Mouse (Mus musculus): Measurements from ENCODE around the gene Arid1b. TPM values are rescaled to one million over a fixed set of nuclear protein-coding genes. Genes with fewer than 3 reads are reported as not detected.

Arid1b gene
- polyA plus RNA-seq, 2 experiments = 14.7 to 20.5 TPM

DNA sequence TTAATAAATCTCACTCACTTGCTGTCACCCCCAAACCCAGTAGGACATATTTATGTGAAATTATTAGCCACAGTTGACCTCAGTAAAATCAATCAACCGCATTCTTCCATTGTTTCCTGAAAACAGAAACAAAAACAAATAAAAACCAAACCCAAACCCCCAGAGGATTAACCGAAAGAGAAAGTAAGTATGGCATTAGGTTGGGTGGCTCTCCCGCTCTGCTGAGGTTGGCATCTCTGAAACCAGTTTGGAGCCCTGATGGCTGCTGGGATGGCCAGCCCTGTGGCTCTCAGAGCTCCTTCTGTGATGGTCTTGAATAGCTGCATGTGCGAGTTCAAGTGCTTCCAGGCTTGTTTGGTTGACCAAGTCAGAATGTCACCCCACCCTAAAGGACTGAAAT is 53.2 kb downstream of the Arid1b start:
- peaks cover 19% of the 10 kb centered on the region for H3K4me1 ChIP-seq (ENCODE audit: control insufficient read depth, insufficient read depth, low read length)
- WGBS = 82% methylated on average over 4 of the region's 4 CpGs
- no peak overlapping the region for H3K4me3 ChIP-seq (replicated peaks; ENCODE audit: low read length)
- DNase-seq (ENCODE audit: low spot score) (no peak), ATAC-seq (ENCODE audit: low FRiP score, low read depth) (no peak)
- no peak overlapping the region for H3K4me2 ChIP-seq (replicated peaks; ENCODE audit: low read depth, low read length, severe bottlenecking)
- no peak for TF ChIP-seq POLR2A (IDR thresholded peaks at IDR 0.05; ENCODE audit: borderline replicate concordance, extremely low read depth, insufficient read depth, insufficient read length)
- H3K9me3 ChIP-seq (ENCODE audit: control insufficient read depth, low read length) = no peaks in the 10 kb centered on the region
- H3K36me3 ChIP-seq (ENCODE audit: control insufficient read depth, insufficient read depth, low read length) = 0 out of 2 replicates have a peak, but pooled peaks cover 3% of the 10 kb centered on the region
- H3K9ac ChIP-seq (ENCODE audit: low read depth, low read length, severe bottlenecking) = no peak overlapping the region
- no peak overlapping the region for H3K27ac ChIP-seq (replicated peaks; ENCODE audit: low read depth, low read length)
- H3K27me3 ChIP-seq (ENCODE audit: control insufficient read depth, insufficient read depth, low read length) = no peaks in the 10 kb centered on the region

DNA sequence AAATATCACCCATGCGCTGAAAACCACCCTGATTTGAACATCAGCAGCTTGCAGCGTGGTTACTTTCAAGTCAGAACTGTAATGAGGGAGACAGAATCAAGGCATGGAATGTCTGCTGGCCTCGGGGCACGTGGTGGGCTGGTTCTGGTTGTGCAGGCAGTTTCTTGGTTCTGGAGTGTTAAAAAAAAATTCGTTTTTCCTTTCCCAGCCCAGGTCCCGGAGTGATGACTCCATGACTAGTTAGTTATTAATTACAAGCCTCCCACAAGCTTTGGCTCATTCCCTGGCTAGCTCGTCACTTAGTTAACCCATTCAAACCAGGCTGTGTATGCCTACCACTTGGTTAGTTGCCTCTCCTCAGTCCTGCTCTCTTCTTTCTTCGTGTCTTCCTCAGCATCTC is 56.1 kb downstream of the Arid1b start:
- no peak for ATAC-seq (ENCODE audit: low FRiP score, low read depth)
- H3K4me1 ChIP-seq (ENCODE audit: control insufficient read depth, insufficient read depth, low read length) = peaks cover 14% of the 10 kb centered on the region
- WGBS = 60% methylated on average over 8 of the region's 8 CpGs

DNA sequence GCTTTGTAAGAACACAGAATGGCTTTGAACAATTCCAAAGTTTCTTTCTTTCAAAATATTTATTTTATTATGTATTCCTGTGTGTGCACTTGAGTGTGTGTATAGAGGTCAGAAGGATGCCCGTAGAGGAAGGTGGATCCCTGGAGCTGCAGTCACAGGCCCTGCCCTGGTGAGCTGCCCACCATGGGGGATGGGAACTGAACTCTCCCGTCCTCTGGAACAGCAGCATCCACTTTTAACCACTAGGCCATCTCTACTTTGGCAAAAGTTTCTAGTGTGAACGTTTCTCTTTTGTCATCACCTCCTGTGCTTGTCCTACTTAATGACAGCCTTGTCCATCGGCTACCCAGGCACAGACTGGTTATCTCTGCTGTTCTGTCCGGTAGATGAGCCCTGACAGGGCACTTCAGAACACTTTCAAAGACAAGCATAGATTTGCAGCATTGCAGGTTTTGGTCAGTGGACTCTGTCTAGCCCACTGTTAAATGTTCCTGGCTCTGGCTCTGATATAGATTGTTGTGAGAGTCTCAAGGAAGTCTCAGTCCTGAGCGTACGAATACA is 56.9 kb downstream of the Arid1b start:
- TF ChIP-seq POLR2A (IDR thresholded peaks at IDR 0.05; ENCODE audit: borderline replicate concordance, extremely low read depth, insufficient read depth, insufficient read length) = no peak
- Histone ChIP-seq H3K36me3 (ENCODE audit: control insufficient read depth, insufficient read depth, low read length) (0 out of 2 replicates have a peak, but pooled peaks cover 11% of the 10 kb centered on the region), H3K9ac (ENCODE audit: low read depth, low read length, severe bottlenecking) (no peak overlapping the region), H3K9me3 (ENCODE audit: control insufficient read depth, low read length) (no peaks in the 10 kb centered on the region), H3K27me3 (ENCODE audit: control insufficient read depth, insufficient read depth, low read length) (no peaks in the 10 kb centered on the region), H3K4me2 (replicated peaks; ENCODE audit: low read depth, low read length, severe bottlenecking) (no peak overlapping the region), H3K27ac (replicated peaks; ENCODE audit: low read depth, low read length) (no peak overlapping the region), H3K4me1 (ENCODE audit: control insufficient read depth, insufficient read depth, low read length) (peaks cover 14% of the 10 kb centered on the region), H3K4me3 (replicated peaks; ENCODE audit: low read length) (no peak overlapping the region)
- 82% methylated on average over 7 of the region's 7 CpGs for WGBS
- DNase-seq (ENCODE audit: low spot score) (no peak), ATAC-seq (ENCODE audit: low FRiP score, low read depth) (no peak)

More for the DNA sequence above, 56.1 kb downstream of the Arid1b start:
- H3K9me3 ChIP-seq (ENCODE audit: control insufficient read depth, low read length) = no peaks in the 10 kb centered on the region
- H3K4me2 ChIP-seq (replicated peaks; ENCODE audit: low read depth, low read length, severe bottlenecking) = no peak overlapping the region
- no peak for TF ChIP-seq POLR2A (IDR thresholded peaks at IDR 0.05; ENCODE audit: borderline replicate concordance, extremely low read depth, insufficient read depth, insufficient read length)
- H3K4me3 ChIP-seq (replicated peaks; ENCODE audit: low read length) = no peak overlapping the region
- no peak overlapping the region for H3K9ac ChIP-seq (ENCODE audit: low read depth, low read length, severe bottlenecking)
- no peaks in the 10 kb centered on the region for H3K27me3 ChIP-seq (ENCODE audit: control insufficient read depth, insufficient read depth, low read length)
- no peak overlapping the region for H3K27ac ChIP-seq (replicated peaks; ENCODE audit: low read depth, low read length)
- H3K36me3 ChIP-seq (ENCODE audit: control insufficient read depth, insufficient read depth, low read length) = 0 out of 2 replicates have a peak, but pooled peaks cover 11% of the 10 kb centered on the region
- DNase-seq (ENCODE audit: low spot score) = no peak

DNA sequence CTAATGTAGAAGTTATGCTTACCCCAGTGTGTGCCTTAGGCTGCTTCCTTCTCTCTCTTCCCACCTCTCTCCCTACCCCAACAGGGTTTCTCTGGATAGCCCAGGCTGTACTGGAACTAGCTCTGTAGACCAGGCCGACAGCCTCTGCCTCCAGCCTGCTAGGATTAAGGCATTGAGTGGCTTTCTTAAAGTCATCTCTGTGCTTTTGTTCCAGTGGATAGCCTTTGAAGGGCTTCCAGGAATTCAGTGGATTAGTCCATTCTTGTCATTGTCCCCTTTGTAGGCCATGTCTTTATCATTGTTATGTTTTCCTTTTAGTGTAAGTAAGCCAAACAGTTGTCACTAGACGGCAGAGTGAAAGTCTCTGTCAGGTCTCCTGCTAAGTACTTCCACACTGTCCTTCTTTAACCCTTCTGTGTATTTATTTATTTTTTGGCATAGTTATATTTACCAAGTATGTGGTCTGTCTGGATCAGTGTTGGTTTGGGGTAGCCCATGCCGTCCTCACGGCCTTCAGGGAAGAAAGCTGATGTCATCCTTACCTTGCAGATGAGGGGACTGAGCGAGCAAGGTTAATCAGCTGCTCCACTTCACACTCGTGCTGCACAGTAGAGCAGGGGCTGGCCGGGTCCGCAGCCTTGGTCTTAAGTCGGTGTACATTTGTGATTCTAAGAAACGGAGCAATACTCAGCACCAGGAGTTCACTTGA is 58.1 kb downstream of the Arid1b start:
- Histone ChIP-seq H3K4me3 (replicated peaks; ENCODE audit: low read length) (no peak overlapping the region), H3K9ac (ENCODE audit: low read depth, low read length, severe bottlenecking) (no peak overlapping the region), H3K9me3 (ENCODE audit: control insufficient read depth, low read length) (no peaks in the 10 kb centered on the region), H3K36me3 (ENCODE audit: control insufficient read depth, insufficient read depth, low read length) (0 out of 2 replicates have a peak, but pooled peaks cover 8% of the 10 kb centered on the region), H3K4me2 (replicated peaks; ENCODE audit: low read depth, low read length, severe bottlenecking) (no peak overlapping the region), H3K27ac (replicated peaks; ENCODE audit: low read depth, low read length) (no peak overlapping the region), H3K4me1 (ENCODE audit: control insufficient read depth, insufficient read depth, low read length) (peaks cover 22% of the 10 kb centered on the region), H3K27me3 (ENCODE audit: control insufficient read depth, insufficient read depth, low read length) (no peaks in the 10 kb centered on the region)
- ATAC-seq (ENCODE audit: low FRiP score, low read depth) (no peak), DNase-seq (ENCODE audit: low spot score) (no peak)
- no peak for TF ChIP-seq POLR2A (IDR thresholded peaks at IDR 0.05; ENCODE audit: borderline replicate concordance, extremely low read depth, insufficient read depth, insufficient read length)
- 77% methylated on average over 10 of the region's 10 CpGs for WGBS

DNA sequence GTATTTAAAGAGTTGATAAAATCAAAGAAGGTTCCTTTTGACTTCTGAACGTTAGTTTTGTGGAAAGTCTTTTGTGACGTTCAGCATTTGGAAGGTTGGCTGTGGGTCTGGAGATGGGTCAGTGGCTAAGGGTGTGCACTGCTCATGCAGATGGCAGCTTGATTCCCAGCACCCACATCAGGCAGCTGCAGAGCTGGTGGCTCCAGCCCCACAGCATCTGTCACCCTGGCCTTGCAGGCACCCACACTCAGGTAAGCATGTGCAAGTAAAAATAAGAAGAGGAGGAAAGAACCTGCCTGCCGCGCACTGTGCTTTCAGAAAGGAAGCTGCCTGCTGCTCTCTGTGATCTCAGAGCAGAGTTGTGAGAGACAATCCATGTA is 58.7 kb downstream of the Arid1b start:
- Histone ChIP-seq H3K9ac (ENCODE audit: low read depth, low read length, severe bottlenecking) (no peak overlapping the region), H3K4me2 (replicated peaks; ENCODE audit: low read depth, low read length, severe bottlenecking) (no peak overlapping the region), H3K36me3 (ENCODE audit: control insufficient read depth, insufficient read depth, low read length) (0 out of 2 replicates have a peak, but pooled peaks cover 8% of the 10 kb centered on the region), H3K4me3 (replicated peaks; ENCODE audit: low read length) (no peak overlapping the region), H3K27ac (replicated peaks; ENCODE audit: low read depth, low read length) (no peak overlapping the region), H3K9me3 (ENCODE audit: control insufficient read depth, low read length) (no peaks in the 10 kb centered on the region), H3K4me1 (ENCODE audit: control insufficient read depth, insufficient read depth, low read length) (peaks cover 28% of the 10 kb centered on the region), H3K27me3 (ENCODE audit: control insufficient read depth, insufficient read depth, low read length) (no peaks in the 10 kb centered on the region)
- DNase-seq (ENCODE audit: low spot score) (no peak), ATAC-seq (ENCODE audit: low FRiP score, low read depth) (no peak)
- 79% methylated on average over 4 of the region's 4 CpGs for whole genome bisulfite sequencing
- no peak for TF ChIP-seq POLR2A (IDR thresholded peaks at IDR 0.05; ENCODE audit: borderline replicate concordance, extremely low read depth, insufficient read depth, insufficient read length)

Data from limb, embryonic 14.5 days (tissue).